Mouse (Mus musculus) CH12.LX (cell line): ENCODE results near the gene Tfdp2. TPM values are rescaled to one million over a fixed set of nuclear protein-coding genes. Genes with fewer than 3 reads are reported as not detected.

Experiments used
- DNase-seq: peaks from one replicate; pipeline ENCODE4 v3.0.0-alpha.2; 2013; ENCODE audit errors: extremely low read depth
- H3K27ac ChIP-seq: 2 replicates; pipeline ENCODE4 v1.5.1; 2012; ENCODE audit warnings: low read depth, mild to moderate bottlenecking, control low read depth, moderate library complexity; ENCODE audit not compliant: insufficient read depth
- H3K27me3 ChIP-seq: replicated peaks from 2 replicates; pipeline ENCODE3; 2012; ENCODE audit warnings: inconsistent platforms
- H3K36me3 ChIP-seq, 2 experiments: replicated peaks in 1 of 2; 2 replicates each; pipeline versions ENCODE3 to v1.6.1; 2012; ENCODE audit warnings: inconsistent platforms in 1 of 2, low read length in 1 of 2, mild to moderate bottlenecking in 1 of 2, mixed read lengths in 1 of 2, moderate library complexity in 1 of 2; ENCODE audit not compliant: control insufficient read depth in 1 of 2, insufficient read depth in 1 of 2
- H3K4me1 ChIP-seq, 2 experiments: 2 replicates each; pipeline ENCODE4 v1.6.1; 2012; ENCODE audit warnings: inconsistent platforms in 1 of 2, moderate library complexity in 1 of 2; ENCODE audit not compliant: insufficient read depth in 2 of 2, control insufficient read depth in 1 of 2
- H3K4me2 ChIP-seq: 2 replicates; pipeline ENCODE4 v1.6.1; 2012; ENCODE audit warnings: low read depth, mild to moderate bottlenecking, control low read depth; ENCODE audit not compliant: poor library complexity, insufficient read depth, severe bottlenecking
- H3K4me3 ChIP-seq, 3 experiments: fragments of 150-350 bp in 1 of 3; sonication (generic) in 1 of 3; replicated peaks in 1 of 3; 2 replicates each; pipeline versions ENCODE3 to v1.5.1; 2011 to 2012; ENCODE audit warnings: low read depth in 2 of 3, low read length in 2 of 3, mild to moderate bottlenecking in 2 of 3, moderate library complexity in 2 of 3, control low read depth in 1 of 3, improper control_type of control experiment in 1 of 3, inconsistent platforms in 1 of 3, mixed read lengths in 1 of 3; ENCODE audit not compliant: poor library complexity in 1 of 3
- H3K79me2 ChIP-seq: replicated peaks from 2 replicates; pipeline ENCODE4 v1.6.1; 2012; ENCODE audit warnings: mild to moderate bottlenecking, moderate library complexity; ENCODE audit not compliant: control insufficient read depth, poor library complexity, insufficient read depth, severe bottlenecking; ENCODE audit errors: extremely low read depth
- H3K9ac ChIP-seq: 2 replicates; pipeline ENCODE4 v1.6.1; 2012; ENCODE audit warnings: low read depth, mild to moderate bottlenecking, control low read depth, moderate library complexity; ENCODE audit not compliant: insufficient read depth
- H3K9me3 ChIP-seq: replicated peaks from 2 replicates; pipeline ENCODE3; 2012; ENCODE audit warnings: low read length, inconsistent platforms, mixed read lengths
- CHD1 ChIP-seq: IDR thresholded peaks from 2 replicates; pipeline ENCODE4 v1.6.1; 2012; ENCODE audit warnings: low read depth, low read length, improper control_type of control experiment, inconsistent platforms
- CHD2 ChIP-seq: IDR thresholded peaks from 2 replicates; pipeline ENCODE4 v1.6.1; 2011; ENCODE audit warnings: low read length, improper control_type of control experiment
- CTCF ChIP-seq, 2 experiments: IDR thresholded peaks in 1 of 2; conservative IDR thresholded peaks in 1 of 2; 2 replicates each; pipeline ENCODE4 v1.5.1; 2011 to 2012; ENCODE audit warnings: low read depth in 2 of 2, low read length in 2 of 2, improper control_type of control experiment in 1 of 2, inconsistent platforms in 1 of 2, mild to moderate bottlenecking in 1 of 2, moderate library complexity in 1 of 2
- E2F4 ChIP-seq: IDR thresholded peaks from 2 replicates; pipeline ENCODE4 v1.6.1; 2011; ENCODE audit warnings: low read depth, low read length, improper control_type of control experiment; ENCODE audit not compliant: insufficient replicate concordance
- ELF1 ChIP-seq: IDR thresholded peaks from 2 replicates; pipeline ENCODE4 v1.6.1; 2014; ENCODE audit warnings: low read depth, mild to moderate bottlenecking, inconsistent platforms, low read length, improper control_type of control experiment
- EP300 ChIP-seq: IDR thresholded peaks from 2 replicates; pipeline ENCODE4 v1.6.1; 2011; ENCODE audit warnings: low read length, improper control_type of control experiment
- ETS1 ChIP-seq: conservative IDR thresholded peaks from 2 replicates; pipeline ENCODE4 v1.6.1; 2012; ENCODE audit warnings: low read depth, mild to moderate bottlenecking, inconsistent platforms, low read length, improper control_type of control experiment, moderate library complexity
- JUN ChIP-seq: IDR thresholded peaks from 2 replicates; pipeline ENCODE4 v1.6.1; 2011; ENCODE audit warnings: low read depth, mild to moderate bottlenecking, low read length, improper control_type of control experiment, moderate library complexity; ENCODE audit not compliant: insufficient read depth
- JUND ChIP-seq: conservative IDR thresholded peaks from 2 replicates; pipeline ENCODE4 v1.6.1; 2011; ENCODE audit warnings: low read depth, low read length, improper control_type of control experiment
- KAT2A ChIP-seq: IDR thresholded peaks from 2 replicates; pipeline ENCODE4 v1.6.1; 2012; ENCODE audit warnings: low read length, improper control_type of control experiment, inconsistent platforms; ENCODE audit not compliant: insufficient replicate concordance
- MAFK ChIP-seq: IDR thresholded peaks from 2 replicates; pipeline ENCODE4 v1.6.1; 2011; ENCODE audit warnings: low read length, improper control_type of control experiment; ENCODE audit not compliant: insufficient replicate concordance
- MYC ChIP-seq: IDR thresholded peaks from 2 replicates; pipeline ENCODE4 v1.6.1; 2011; ENCODE audit warnings: low read depth, mild to moderate bottlenecking, improper control_type of control experiment, low read length
- NELFE ChIP-seq: IDR thresholded peaks from 2 replicates; pipeline ENCODE4 v1.6.1; 2011; ENCODE audit warnings: low read depth, low read length, improper control_type of control experiment
- PAX5 ChIP-seq: IDR thresholded peaks from 2 replicates; pipeline ENCODE4 v1.6.1; 2012; ENCODE audit warnings: low read length, inconsistent platforms, mixed read lengths
- POLR2A ChIP-seq: IDR thresholded peaks from 2 replicates; pipeline ENCODE4 v1.6.1; 2011; ENCODE audit warnings: low read depth, mild to moderate bottlenecking, improper control_type of control experiment, low read length
- POLR2AphosphoS2 ChIP-seq: IDR thresholded peaks from 2 replicates; pipeline ENCODE4 v1.6.1; 2011; ENCODE audit warnings: low read depth, low read length, improper control_type of control experiment
- RAD21 ChIP-seq: IDR thresholded peaks from 2 replicates; pipeline ENCODE4 v1.6.1; 2011; ENCODE audit warnings: low read depth, mild to moderate bottlenecking, low read length, improper control_type of control experiment, moderate library complexity
- RCOR1 ChIP-seq: conservative IDR thresholded peaks from 2 replicates; pipeline ENCODE4 v1.6.1; 2012; ENCODE audit warnings: low read depth, mild to moderate bottlenecking, inconsistent platforms, low read length, improper control_type of control experiment
- SMC3 ChIP-seq: IDR thresholded peaks from 2 replicates; pipeline ENCODE4 v1.6.1; 2011; ENCODE audit warnings: low read depth, low read length, improper control_type of control experiment
- TBP ChIP-seq: conservative IDR thresholded peaks from 2 replicates; pipeline ENCODE4 v1.6.1; 2011; ENCODE audit warnings: low read depth, low read length, improper control_type of control experiment
- UBTF ChIP-seq: IDR thresholded peaks from 2 replicates; pipeline ENCODE4 v1.6.1; 2012; ENCODE audit warnings: low read depth, mild to moderate bottlenecking, inconsistent platforms, low read length, improper control_type of control experiment, moderate library complexity
- ZMIZ1 ChIP-seq: IDR thresholded peaks from 2 replicates; pipeline ENCODE4 v1.6.1; 2012; ENCODE audit warnings: low read depth, mild to moderate bottlenecking, inconsistent platforms, low read length, improper control_type of control experiment
- dilution Hi-C: fragments of 300-500 bp; cut with MboI; formaldehyde crosslinking; loops from 2 replicates; pipeline ENCODE4 v1.14.3; 2020; ENCODE audit warnings: low sequenced_read_pairs; ENCODE audit not compliant: extremely low pct_unique_long_range_greater_than_20kb, extremely low pct_ligation_motif_present
- in situ Hi-C: fragments of 300-500 bp; cut with MboI; formaldehyde crosslinking; loops from 3 replicates; pipeline ENCODE4 v1.14.3; 2019; ENCODE audit warnings: low sequenced_read_pairs, low pct_ligation_motif_present, low pct_unique_long_range_greater_than_20kb, mixed read lengths
- polyA plus RNA-seq: library from polyadenylated mRNA; unstranded; fragments of >175 nt; gene quantifications from 2 replicates; pipeline ENCODE4 v1.2.1, GENCODE M21; 2012; ENCODE audit warnings: low read depth; ENCODE audit not compliant: insufficient read length
- total RNA-seq, 2 experiments: library from RNA; depleted of rRNA; stranded (reverse); fragments of 300-350 nt in 1 of 2; fragments of >200 nt in 1 of 2; gene quantifications; 2 replicates each; pipeline ENCODE4 v1.2.3; 2012 to 2014

Tfdp2 gene
- total and polyA plus RNA-seq, 3 experiments = 3.4 to 4.9 (median 4.7) TPM

- peaks cover 0 to 6% of the 10 kb centered on the region in 2 experiments; a peak in 1 of 4 replicates for H3K4me1 ChIP-seq
- peak; percentile 74 for DNase-seq
- H3K9me3 ChIP-seq = no peaks in the 10 kb centered on the region
- H3K27me3 ChIP-seq = no peaks in the 10 kb centered on the region
- no peaks in the 10 kb centered on the region for H3K79me2 ChIP-seq
- no peak for TF ChIP-seq EP300
- peak; percentile 49 for TF ChIP-seq RAD21
- no peak for TF ChIP-seq CHD1
- TF ChIP-seq KAT2A = no peak
- TF ChIP-seq CTCF (conservative IDR thresholded peaks at IDR 0.05 in 1 of 2, IDR thresholded peaks at IDR 0.05 in 1 of 2; ENCODE audit: low read depth in 2 of 2, low read length in 2 of 2) = peak; percentile 84 to 98
- TF ChIP-seq MYC = no peak
- TF ChIP-seq POLR2A = no peak
- peak; percentile 68 for TF ChIP-seq SMC3
- no peak for TF ChIP-seq NELFE
- no peak for TF ChIP-seq MAFK
- TF ChIP-seq JUND = no peak
- TF ChIP-seq ETS1 = no peak
- TF ChIP-seq UBTF = no peak
- TF ChIP-seq POLR2AphosphoS2 = no peak
- TF ChIP-seq PAX5 = no peak
- TF ChIP-seq RCOR1 = no peak
- no peak for TF ChIP-seq TBP
- TF ChIP-seq, all 38 proteins: peak for 3
- H3K9ac ChIP-seq = no peak overlapping the region
- H3K27ac ChIP-seq = no peak overlapping the region
- H3K4me3 ChIP-seq = no peak overlapping the region
- in situ Hi-C loops (no loop called here), dilution Hi-C loops (no loop called here)
- no peak overlapping the region for H3K4me2 ChIP-seq
- H3K36me3 ChIP-seq = no peaks in the 10 kb centered on the region
These were observed 28.9 kb upstream of the Tfdp2 start for GRCm38 (mm10) chr9:96167168-96167585.

GRCm38 (mm10) chr9:96170600-96170999 lies 25.5 kb upstream of the Tfdp2 start:
- no peaks in the 10 kb centered on the region for H3K27me3 ChIP-seq
- in situ Hi-C loops (no loop called here), dilution Hi-C loops (no loop called here)
- no peak overlapping the region for H3K4me3 ChIP-seq
- TF ChIP-seq EP300 (no peak), E2F4 (no peak), JUN (no peak), ELF1 (no peak), JUND (no peak), ZMIZ1 (no peak), CHD1 (no peak), CHD2 (no peak), SMC3 (no peak)
- H3K9me3 ChIP-seq = no peaks in the 10 kb centered on the region
- no peak overlapping the region for H3K27ac ChIP-seq
- no peaks in the 10 kb centered on the region for H3K36me3 ChIP-seq
- H3K4me1 ChIP-seq = peaks cover 0 to 6% of the 10 kb centered on the region in 2 experiments; a peak in 1 of 4 replicates
- no peaks in the 10 kb centered on the region for H3K79me2 ChIP-seq
- H3K4me2 ChIP-seq = no peak overlapping the region
- no peak overlapping the region for H3K9ac ChIP-seq
- DNase-seq = peak; percentile 41
